Mouse (Mus musculus) testis, adult 2 months (tissue): ENCODE measurements around the gene Shc4. TPM values are rescaled to one million over a fixed set of nuclear protein-coding genes. Genes with fewer than 3 reads are reported as not detected.

Source experiments
- H3K27ac ChIP-seq: fragments of 200-500 bp; 2 replicates; pipeline ENCODE4 v1.5.1; 2012; ENCODE audit warnings: low read depth, low read length; ENCODE audit not compliant: control insufficient read depth, insufficient read depth
- H3K27me3 ChIP-seq: fragments of 200-500 bp; 2 replicates; pipeline ENCODE4 v1.6.1; 2012; ENCODE audit warnings: mild to moderate bottlenecking, low read length, moderate library complexity; ENCODE audit not compliant: control insufficient read depth, insufficient read depth
- H3K36me3 ChIP-seq: fragments of 200-500 bp; 2 replicates; pipeline ENCODE4 v1.6.1; 2012; ENCODE audit warnings: mild to moderate bottlenecking, low read length; ENCODE audit not compliant: control insufficient read depth, insufficient read depth
- H3K4me1 ChIP-seq: fragments of 200-500 bp; 2 replicates; pipeline ENCODE4 v1.6.1; 2012; ENCODE audit warnings: low read length; ENCODE audit not compliant: control insufficient read depth, insufficient read depth
- H3K4me3 ChIP-seq: fragments of 200-500 bp; 2 replicates; pipeline ENCODE4 v1.5.1; 2012; ENCODE audit warnings: low read depth, mild to moderate bottlenecking, low read length, moderate library complexity, mixed read lengths; ENCODE audit not compliant: control insufficient read depth
- CTCF ChIP-seq: fragments of 200-500 bp; IDR thresholded peaks from 2 replicates; pipeline ENCODE4 v1.5.1; 2012; ENCODE audit warnings: low read depth, mild to moderate bottlenecking, inconsistent platforms, low read length, moderate library complexity; ENCODE audit not compliant: control insufficient read depth, insufficient read depth, insufficient replicate concordance
- POLR2A ChIP-seq: fragments of 200-500 bp; IDR thresholded peaks from 2 replicates; pipeline ENCODE4 v1.6.1; 2012; ENCODE audit warnings: low read depth, mild to moderate bottlenecking, inconsistent platforms, low read length, moderate library complexity; ENCODE audit not compliant: control insufficient read depth
- polyA plus RNA-seq: library from polyadenylated mRNA; depleted of rRNA; stranded (reverse); fragments of >200 nt; gene quantifications from 2 replicates; pipeline ENCODE4 v1.2.3, GENCODE M21; 2012; rRNA removed

Shc4 gene
- polyA plus RNA-seq, 1 experiment, result 8.5 TPM

- TF ChIP-seq POLR2A (no peak), CTCF (no peak)
- H3K36me3 ChIP-seq, result 0 out of 2 replicates have a peak, but pooled peaks cover 2% of the 10 kb centered on the region
- H3K27me3 ChIP-seq, result no peaks in the 10 kb centered on the region
- H3K4me3 ChIP-seq, result no peak overlapping the region
- H3K27ac ChIP-seq, result no peak overlapping the region
- no peaks in the 10 kb centered on the region for H3K4me1 ChIP-seq
Measured at GRCm38 (mm10) chr2:125598251-125598650, 125.7 kb downstream of the Shc4 start.

- Histone ChIP-seq H3K4me3 (no peak overlapping the region), H3K4me1 (no peaks in the 10 kb centered on the region), H3K27ac (no peak overlapping the region), H3K36me3 (0 out of 2 replicates have a peak, but pooled peaks cover 2% of the 10 kb centered on the region), H3K27me3 (no peaks in the 10 kb centered on the region)
- no peak for TF ChIP-seq CTCF
- no peak for TF ChIP-seq POLR2A
Measured at GRCm38 (mm10) chr2:125594786-125595185, 129.2 kb downstream of the Shc4 start.

DNA sequence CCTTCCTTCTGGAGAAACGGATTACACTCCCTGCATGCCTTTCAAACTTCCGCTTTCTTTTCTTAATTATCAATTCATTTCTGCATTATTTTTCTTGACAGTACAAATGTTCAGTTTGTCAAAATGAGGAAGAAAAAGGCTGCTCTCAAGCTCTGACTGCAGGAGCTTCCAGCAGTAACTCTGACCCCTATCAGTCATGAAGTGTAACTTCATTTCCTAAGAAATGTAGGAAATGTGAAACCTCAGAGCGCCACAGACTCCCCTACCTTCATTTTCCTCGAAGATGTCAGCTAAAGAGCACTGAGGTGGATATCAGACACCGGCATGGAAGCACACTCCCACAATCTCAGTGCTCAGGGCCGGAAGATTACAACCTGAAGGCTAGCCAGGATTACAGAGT, 129.9 kb downstream of the Shc4 start:
- no peaks in the 10 kb centered on the region for H3K27me3 ChIP-seq
- H3K27ac ChIP-seq, result no peak overlapping the region
- H3K4me3 ChIP-seq, result no peak overlapping the region
- H3K4me1 ChIP-seq, result no peaks in the 10 kb centered on the region
- TF ChIP-seq POLR2A, result no peak
- no peak for TF ChIP-seq CTCF
- peaks cover under 1% of the 10 kb centered on the region for H3K36me3 ChIP-seq

- no peaks in the 10 kb centered on the region for H3K4me1 ChIP-seq
- H3K36me3 ChIP-seq, result no peaks in the 10 kb centered on the region; the same call in none of the 2 replicates
- TF ChIP-seq CTCF (no peak), POLR2A (no peak)
- H3K27me3 ChIP-seq, result no peaks in the 10 kb centered on the region
- H3K27ac ChIP-seq, result no peak overlapping the region
- no peak overlapping the region; the same call in 1 of the 2 replicates for H3K4me3 ChIP-seq
Measured at GRCm38 (mm10) chr2:125591895-125592294, 132.1 kb downstream of the Shc4 start.

DNA sequence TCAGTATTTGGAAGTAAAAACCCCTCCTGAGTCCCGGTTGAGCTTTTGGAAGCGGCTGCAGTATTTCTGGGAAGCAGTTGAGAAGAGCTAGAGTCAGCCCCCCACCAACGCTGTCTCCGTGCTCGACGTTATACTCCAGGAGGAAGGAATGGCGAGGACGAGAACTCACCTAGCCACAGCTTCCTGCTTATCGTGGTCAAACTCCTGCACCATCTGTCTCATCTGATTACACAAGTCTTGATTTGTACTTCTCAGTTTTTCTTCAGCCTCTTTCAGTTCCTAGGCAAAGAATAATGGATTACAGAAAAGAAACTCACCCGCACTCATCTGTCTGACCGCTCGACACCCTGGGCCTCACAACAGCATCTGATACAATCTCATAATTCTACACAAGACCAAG, 134.7 kb downstream of the Shc4 start:
- H3K4me1 ChIP-seq, result no peaks in the 10 kb centered on the region
- no peaks in the 10 kb centered on the region; the same call in none of the 2 replicates for H3K36me3 ChIP-seq
- H3K4me3 ChIP-seq, result no peak overlapping the region
- no peak overlapping the region for H3K27ac ChIP-seq
- no peaks in the 10 kb centered on the region for H3K27me3 ChIP-seq
- TF ChIP-seq CTCF (no peak), POLR2A (no peak)

DNA sequence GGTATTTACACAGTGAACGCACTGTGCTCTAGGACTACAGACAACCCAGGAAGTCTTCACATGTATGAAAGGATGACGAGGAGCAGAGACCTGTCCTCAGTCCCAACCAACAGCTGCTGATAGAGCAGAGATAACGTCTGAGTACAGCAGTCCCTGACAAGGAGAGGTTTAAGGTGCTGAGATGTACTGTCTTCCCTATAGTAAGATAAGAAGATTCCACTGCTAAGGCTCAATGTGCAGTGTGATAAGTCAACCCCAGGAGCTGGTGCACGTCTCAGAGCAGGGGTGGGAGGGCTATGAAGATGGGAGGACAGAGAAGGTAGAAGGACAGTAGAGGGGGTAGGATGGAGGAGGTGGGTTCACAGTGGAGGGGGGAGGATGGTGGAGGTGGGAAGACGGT, 142.9 kb downstream of the Shc4 start:
- Histone ChIP-seq H3K4me3 (no peak overlapping the region), H3K27ac (no peak overlapping the region), H3K4me1 (no peaks in the 10 kb centered on the region), H3K27me3 (no peaks in the 10 kb centered on the region), H3K36me3 (peaks cover 4% of the 10 kb centered on the region)
- TF ChIP-seq CTCF (no peak), POLR2A (no peak)

GRCm38 (mm10) chr2:125577670-125578069, 146.3 kb downstream of the Shc4 start:
- Histone ChIP-seq H3K27me3 (no peaks in the 10 kb centered on the region), H3K27ac (no peak overlapping the region), H3K4me3 (no peak overlapping the region), H3K4me1 (no peaks in the 10 kb centered on the region), H3K36me3 (peaks cover 4% of the 10 kb centered on the region)
- no peak for TF ChIP-seq POLR2A
- TF ChIP-seq CTCF, result no peak

Other genes with a start within 250 kb of the Shc4 start
- gene Gm9913, start 219.1 kb downstream of the Shc4 start, polyA plus RNA-seq, result 0.04 TPM in 1 of 2 replicates, not detected in the other
- gene Fbn1, start 216.2 kb downstream of the Shc4 start, polyA plus RNA-seq, result 1.1 and 1.5 TPM in 2 replicates
- 2.1 and 2.3 TPM in 2 replicates for gene Cep152, start 99.0 kb downstream of the Shc4 start, polyA plus RNA-seq
- gene Eid1, start 51.1 kb downstream of the Shc4 start, polyA plus RNA-seq, result 4.2 and 5.4 TPM in 2 replicates
- gene Secisbp2l, start 58.7 kb upstream of the Shc4 start, polyA plus RNA-seq, result 3.8 and 4.0 TPM in 2 replicates
- gene Galk2, start 135.0 kb upstream of the Shc4 start, polyA plus RNA-seq, result 9.7 and 10.6 TPM in 2 replicates
- 22.6 and 29.6 TPM in 2 replicates for gene Cops2, start 135.0 kb upstream of the Shc4 start, polyA plus RNA-seq